Mouse (Mus musculus) limb, embryonic 15.5 days (tissue): Measurements from ENCODE around the gene Hecw2. TPM values are rescaled to one million over a fixed set of nuclear protein-coding genes. Genes with fewer than 3 reads are reported as not detected.
A peak's percentile ranks its signal among the peaks of the same experiment; 100 is the strongest.

Source experiments
- ATAC-seq: fragments of 200-750 bp; cut with Nextera tagmentation; 2 replicates; pipeline ENCODE4 v1.8.0; 2017; ENCODE audit warnings: low read depth, moderate TSS enrichment; ENCODE audit not compliant: insufficient number of reproducible peaks, low FRiP score, low TSS enrichment
- H3K27ac ChIP-seq: fragments of 300-500 bp; sonication (generic); 2 replicates; pipeline ENCODE4 v1.5.1; 2015; ENCODE audit warnings: moderate library complexity, mild to moderate bottlenecking, inconsistent platforms
- H3K27me3 ChIP-seq: fragments of 300-500 bp; sonication (generic); 2 replicates; pipeline ENCODE4 v1.6.1; 2015; ENCODE audit warnings: inconsistent platforms
- H3K36me3 ChIP-seq: fragments of 300-500 bp; sonication (generic); 2 replicates; pipeline ENCODE4 v1.6.1; 2015; ENCODE audit warnings: inconsistent platforms
- H3K4me1 ChIP-seq: fragments of 300-500 bp; sonication (generic); 2 replicates; pipeline ENCODE4 v1.6.1; 2015; ENCODE audit warnings: inconsistent platforms
- H3K4me2 ChIP-seq: fragments of 300-500 bp; sonication (generic); 2 replicates; pipeline ENCODE4 v1.6.1; 2015; ENCODE audit warnings: mild to moderate bottlenecking, inconsistent platforms
- H3K4me3 ChIP-seq: fragments of 300-500 bp; sonication (generic); 2 replicates; pipeline ENCODE4 v1.5.1; 2015; ENCODE audit warnings: mild to moderate bottlenecking, inconsistent platforms
- H3K9ac ChIP-seq: fragments of 300-500 bp; sonication (generic); 2 replicates; pipeline ENCODE4 v1.6.1; 2015; ENCODE audit warnings: inconsistent platforms
- H3K9me3 ChIP-seq: fragments of 300-500 bp; sonication (generic); 2 replicates; pipeline ENCODE4 v1.6.1; 2016; ENCODE audit warnings: inconsistent platforms
- WGBS: fragments of 180-500 bp; shearing (Covaris S2); methylation state at CpG from one replicate; pipeline ENCODE4 v1.1.7; 2015; 5-methylcytosine and 5-hydroxymethylcytosine counted together
- polyA plus RNA-seq: library from polyadenylated mRNA; unstranded; fragments of >200 nt; fragmentation: Nextera tagmentation; extraction: Ambion mirVana; gene quantifications from 2 replicates; pipeline ENCODE4 v1.2.1, GENCODE M21; 2015

Gene Hecw2
- polyA plus RNA-seq, 1 experiment from 2014 or later: 4.4 TPM

- Histone ChIP-seq H3K36me3 (no peaks in the 10 kb centered on the region), H3K9ac (peak overlapping the region; percentile 86), H3K4me3 (peak overlapping the region; percentile 84), H3K4me1 (peaks cover 4% of the 10 kb centered on the region), H3K27me3 (no peaks in the 10 kb centered on the region), H3K4me2 (peak overlapping the region; percentile 66), H3K27ac (peak overlapping the region; percentile 86), H3K9me3 (no peaks in the 10 kb centered on the region)
- WGBS: under 1% methylated on average over 17 of the region's 17 CpGs
- no peak for ATAC-seq
Observed at GRCm38 (mm10) chr1:53784291-53784720, 410.7 kb downstream of the Hecw2 start.

- ATAC-seq: no peak
- Histone ChIP-seq H3K27ac (no peak overlapping the region), H3K4me1 (peaks cover 4% of the 10 kb centered on the region), H3K4me3 (no peak overlapping the region), H3K9me3 (no peaks in the 10 kb centered on the region), H3K27me3 (no peaks in the 10 kb centered on the region), H3K4me2 (no peak overlapping the region), H3K9ac (no peak overlapping the region), H3K36me3 (no peaks in the 10 kb centered on the region)
- WGBS: 94% methylated on average over 1 of the region's 1 CpGs
Observed at GRCm38 (mm10) chr1:53782956-53783355, 412.0 kb downstream of the Hecw2 start.

- no peaks in the 10 kb centered on the region for H3K27me3 ChIP-seq
- no peak overlapping the region for H3K27ac ChIP-seq
- H3K4me1 ChIP-seq: peaks cover 4% of the 10 kb centered on the region
- no peak for ATAC-seq
- H3K4me2 ChIP-seq: no peak overlapping the region
- 85% methylated on average over 3 of the region's 3 CpGs for WGBS
- H3K9me3 ChIP-seq: no peaks in the 10 kb centered on the region
- H3K36me3 ChIP-seq: no peaks in the 10 kb centered on the region
- no peak overlapping the region for H3K4me3 ChIP-seq
- H3K9ac ChIP-seq: no peak overlapping the region
Observed at GRCm38 (mm10) chr1:53782079-53782478, 412.9 kb downstream of the Hecw2 start.

- no peak for ATAC-seq
- WGBS: 64% methylated on average over 1 of the region's 1 CpGs
- no peak overlapping the region for H3K4me3 ChIP-seq
- H3K4me1 ChIP-seq: peaks cover 4% of the 10 kb centered on the region
- H3K4me2 ChIP-seq: no peak overlapping the region
- no peak overlapping the region for H3K9ac ChIP-seq
- no peaks in the 10 kb centered on the region for H3K36me3 ChIP-seq
- H3K27me3 ChIP-seq: no peaks in the 10 kb centered on the region
- H3K27ac ChIP-seq: no peak overlapping the region
- no peaks in the 10 kb centered on the region for H3K9me3 ChIP-seq
Observed at GRCm38 (mm10) chr1:53781311-53781710, 413.7 kb downstream of the Hecw2 start.

GRCm38 (mm10) chr1:53776176-53776905, 418.6 kb downstream of the Hecw2 start:
- no peak overlapping the region for H3K9ac ChIP-seq
- H3K4me3 ChIP-seq: no peak overlapping the region
- no peaks in the 10 kb centered on the region for H3K4me1 ChIP-seq
- ATAC-seq: no peak
- 88% methylated on average over 7 of the region's 7 CpGs for WGBS
- no peaks in the 10 kb centered on the region for H3K9me3 ChIP-seq
- no peak overlapping the region for H3K4me2 ChIP-seq
- H3K27me3 ChIP-seq: no peaks in the 10 kb centered on the region
- H3K36me3 ChIP-seq: no peaks in the 10 kb centered on the region
- H3K27ac ChIP-seq: no peak overlapping the region

- Histone ChIP-seq H3K4me2 (no peak overlapping the region), H3K4me1 (no peaks in the 10 kb centered on the region), H3K9me3 (no peaks in the 10 kb centered on the region), H3K36me3 (peaks cover under 1% of the 10 kb centered on the region; the same call in 1 of the 2 replicates), H3K4me3 (no peak overlapping the region), H3K9ac (no peak overlapping the region), H3K27me3 (no peaks in the 10 kb centered on the region), H3K27ac (no peak overlapping the region)
- ATAC-seq: no peak
- WGBS: 91% methylated on average over 2 of the region's 2 CpGs
Observed at GRCm38 (mm10) chr1:53775545-53775944, 419.4 kb downstream of the Hecw2 start.

GRCm38 (mm10) chr1:53775036-53775435, 419.9 kb downstream of the Hecw2 start:
- Histone ChIP-seq H3K9ac (no peak overlapping the region), H3K36me3 (peaks cover 3% of the 10 kb centered on the region; the same call in 1 of the 2 replicates), H3K27ac (no peak overlapping the region), H3K9me3 (no peaks in the 10 kb centered on the region), H3K27me3 (no peaks in the 10 kb centered on the region), H3K4me2 (no peak overlapping the region), H3K4me1 (no peaks in the 10 kb centered on the region), H3K4me3 (no peak overlapping the region)
- ATAC-seq: no peak
- WGBS: 83% methylated on average over 6 of the region's 6 CpGs

GRCm38 (mm10) chr1:53774571-53774970, 420.4 kb downstream of the Hecw2 start:
- Histone ChIP-seq H3K27ac (no peak overlapping the region), H3K36me3 (peaks cover 3% of the 10 kb centered on the region; the same call in 1 of the 2 replicates), H3K9me3 (no peaks in the 10 kb centered on the region), H3K9ac (no peak overlapping the region), H3K4me3 (no peak overlapping the region), H3K4me1 (no peaks in the 10 kb centered on the region), H3K4me2 (no peak overlapping the region), H3K27me3 (no peaks in the 10 kb centered on the region)
- ATAC-seq: no peak
- 78% methylated on average over 3 of the region's 3 CpGs for WGBS

GRCm38 (mm10) chr1:53773994-53774393, 421.0 kb downstream of the Hecw2 start:
- Histone ChIP-seq H3K9ac (no peak overlapping the region), H3K4me1 (no peaks in the 10 kb centered on the region), H3K36me3 (peaks cover 3% of the 10 kb centered on the region; the same call in 1 of the 2 replicates), H3K4me2 (no peak overlapping the region), H3K4me3 (no peak overlapping the region), H3K9me3 (no peaks in the 10 kb centered on the region), H3K27me3 (no peaks in the 10 kb centered on the region), H3K27ac (no peak overlapping the region)
- WGBS: 38% methylated on average over 6 of the region's 6 CpGs
- ATAC-seq: no peak

- no peak for ATAC-seq
- H3K36me3 ChIP-seq: peaks cover 3% of the 10 kb centered on the region; the same call in 1 of the 2 replicates
- 81% methylated on average over 3 of the region's 3 CpGs for WGBS
- no peaks in the 10 kb centered on the region for H3K4me1 ChIP-seq
- no peaks in the 10 kb centered on the region for H3K9me3 ChIP-seq
- no peaks in the 10 kb centered on the region for H3K27me3 ChIP-seq
- no peak overlapping the region for H3K27ac ChIP-seq
- H3K4me2 ChIP-seq: no peak overlapping the region
- H3K9ac ChIP-seq: no peak overlapping the region
- no peak overlapping the region for H3K4me3 ChIP-seq
Observed at GRCm38 (mm10) chr1:53772967-53773366, 422.0 kb downstream of the Hecw2 start.

GRCm38 (mm10) chr1:53771476-53771875, 423.5 kb downstream of the Hecw2 start:
- H3K4me3 ChIP-seq: no peak overlapping the region
- peaks cover 3% of the 10 kb centered on the region; the same call in 1 of the 2 replicates for H3K36me3 ChIP-seq
- no peak overlapping the region for H3K4me2 ChIP-seq
- no peaks in the 10 kb centered on the region for H3K4me1 ChIP-seq
- no peak overlapping the region for H3K27ac ChIP-seq
- H3K9ac ChIP-seq: no peak overlapping the region
- no peak for ATAC-seq
- no peaks in the 10 kb centered on the region for H3K9me3 ChIP-seq
- WGBS: 88% methylated on average over 6 of the region's 6 CpGs
- no peaks in the 10 kb centered on the region for H3K27me3 ChIP-seq

- Histone ChIP-seq H3K36me3 (peaks cover 14% of the 10 kb centered on the region), H3K27ac (no peak overlapping the region), H3K9ac (no peak overlapping the region), H3K4me1 (no peaks in the 10 kb centered on the region), H3K9me3 (no peaks in the 10 kb centered on the region), H3K4me2 (no peak overlapping the region), H3K27me3 (no peaks in the 10 kb centered on the region), H3K4me3 (no peak overlapping the region)
- 73% methylated on average over 2 of the region's 2 CpGs for WGBS
- ATAC-seq: no peak
Observed at GRCm38 (mm10) chr1:53766112-53766511, 428.9 kb downstream of the Hecw2 start.
